Mouse (Mus musculus) adrenal gland, postnatal 36 days (tissue): ENCODE results near the gene Ppp6r1. TPM values are rescaled to one million over a fixed set of nuclear protein-coding genes. Genes with fewer than 3 reads are reported as not detected.
"Not testable (repeated sequence)": the region's sequence is repeated elsewhere in the genome, so short reads cannot be mapped to it uniquely, and the experiment has no call there.

Experiments
- DNase-seq, 2 experiments: peaks; one replicate each; pipeline ENCODE4 v3.0.0; 2021; ENCODE audit warnings: mixed read lengths in 1 of 2
- total RNA-seq, 2 experiments: library from RNA; stranded (reverse); gene quantifications; 2 replicates each; pipeline ENCODE4 v1.2.3; 2021

The Ppp6r1 gene
- total RNA-seq, 2 experiments from 2014 or later, result 82.6 to 89.5 TPM

DNA sequence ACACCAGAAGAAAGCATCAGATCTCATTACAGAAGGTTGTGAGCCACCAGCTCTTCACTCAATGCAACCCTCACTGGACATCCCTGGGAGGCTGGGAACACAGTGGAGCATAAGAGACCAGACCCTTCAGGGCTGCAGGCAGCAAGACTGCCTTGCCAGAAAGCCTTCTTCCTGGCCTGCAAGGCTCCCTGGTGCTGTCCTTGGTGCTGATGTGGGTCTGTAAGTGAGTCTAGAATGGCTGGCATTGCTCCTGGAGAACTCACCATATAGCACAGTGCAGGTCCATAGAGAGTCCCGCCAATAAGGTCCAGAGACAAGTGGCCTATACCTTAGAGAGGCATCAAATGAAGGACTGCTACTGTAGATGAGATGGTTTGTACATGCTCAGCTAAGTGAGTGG lies 38.8 kb downstream of the Ppp6r1 start:
- DNase-seq, result peak; percentile 70 to 82

DNA sequence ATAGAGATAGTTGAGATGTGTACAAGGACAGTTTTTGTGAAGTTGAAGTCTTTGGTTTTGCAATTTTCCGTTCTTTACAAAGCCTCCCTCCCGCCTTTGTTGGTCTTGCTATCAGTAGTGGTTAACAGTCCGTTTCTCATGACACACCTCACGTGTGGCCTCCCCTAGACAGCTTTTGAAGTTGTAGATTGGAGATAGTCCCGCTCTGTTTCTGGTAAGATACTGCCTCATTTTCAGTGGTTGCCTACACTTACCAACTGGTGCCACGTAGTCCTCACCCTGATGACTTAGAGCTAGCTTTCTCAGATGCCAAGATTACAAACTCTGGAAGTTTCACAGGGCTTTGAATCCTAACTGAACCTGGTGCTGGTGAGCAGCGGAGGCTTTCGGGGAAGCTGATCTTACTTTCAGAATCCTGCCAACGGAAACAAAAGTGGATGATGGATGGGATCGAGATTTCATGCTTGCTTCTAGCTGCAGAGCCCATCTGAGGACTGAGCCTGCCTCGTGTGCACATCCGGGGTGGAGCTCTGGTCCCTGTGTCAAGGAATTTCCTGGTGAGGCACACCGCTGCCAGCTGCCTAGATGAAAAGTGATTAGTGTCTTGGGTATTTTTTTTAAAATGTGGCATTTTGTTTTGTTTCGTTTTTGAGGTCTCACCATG lies 44.9 kb downstream of the Ppp6r1 start:
- DNase-seq, result no peak

DNA sequence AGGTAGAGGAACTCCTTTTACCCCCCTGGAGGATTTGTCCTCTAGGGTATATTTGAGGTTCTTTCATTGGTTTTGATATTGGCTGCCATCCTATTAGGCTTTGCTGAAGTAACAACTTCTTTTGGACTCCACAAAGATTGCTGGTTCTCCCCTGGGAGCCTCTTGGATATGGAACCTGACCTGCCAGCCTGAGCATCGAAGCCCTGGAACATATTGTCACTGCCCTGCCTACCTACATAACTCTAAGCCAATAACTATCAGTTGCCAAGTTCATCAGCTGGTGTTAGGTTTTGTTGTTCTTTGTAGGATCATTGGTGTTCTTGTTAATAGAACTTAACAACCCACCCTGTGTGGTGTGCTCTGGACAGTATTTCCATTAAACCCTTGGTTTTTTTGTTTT lies 45.9 kb downstream of the Ppp6r1 start:
- no peak for DNase-seq

DNA sequence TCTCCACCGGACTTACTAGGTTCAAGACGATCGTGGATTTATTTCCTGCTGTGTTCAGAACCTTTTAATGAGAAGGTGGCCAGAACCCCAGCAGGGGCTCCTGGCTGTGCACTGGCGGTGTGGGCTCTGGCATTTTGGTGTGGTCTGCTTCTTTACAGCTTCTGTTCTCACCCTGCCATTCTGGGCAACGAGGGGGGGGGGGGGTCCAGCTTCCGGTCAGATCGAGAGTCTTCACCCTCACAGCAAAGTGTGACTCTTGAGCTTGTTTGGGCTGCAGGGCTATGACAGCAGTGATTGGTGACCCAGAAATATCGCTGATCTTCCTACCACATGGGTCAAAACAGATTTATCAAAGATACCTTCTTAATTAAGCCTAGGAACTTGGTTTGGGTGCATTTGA lies 46.4 kb downstream of the Ppp6r1 start:
- no peak for DNase-seq

DNA sequence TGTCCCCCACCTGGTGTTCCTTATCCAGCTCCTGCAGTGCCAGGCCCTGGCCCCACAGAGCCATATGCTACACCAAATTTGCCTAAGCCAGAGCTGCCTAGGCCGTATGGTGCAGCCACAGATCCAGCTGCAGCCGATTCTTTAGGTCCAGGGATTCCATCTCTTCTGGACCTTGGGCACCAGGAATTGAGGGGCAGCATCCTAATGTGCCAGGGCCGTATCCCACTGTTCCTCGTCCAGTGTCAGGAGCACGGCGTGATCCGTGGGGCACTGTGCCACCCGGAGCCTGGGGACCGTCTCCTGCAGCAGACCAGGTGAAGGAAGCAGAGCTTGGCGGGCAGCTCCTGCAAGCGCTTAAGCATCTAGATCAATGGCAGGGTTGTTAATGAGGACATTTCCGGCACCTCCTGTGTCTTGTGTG lies 46.9 kb downstream of the Ppp6r1 start:
- no peak for DNase-seq

DNA sequence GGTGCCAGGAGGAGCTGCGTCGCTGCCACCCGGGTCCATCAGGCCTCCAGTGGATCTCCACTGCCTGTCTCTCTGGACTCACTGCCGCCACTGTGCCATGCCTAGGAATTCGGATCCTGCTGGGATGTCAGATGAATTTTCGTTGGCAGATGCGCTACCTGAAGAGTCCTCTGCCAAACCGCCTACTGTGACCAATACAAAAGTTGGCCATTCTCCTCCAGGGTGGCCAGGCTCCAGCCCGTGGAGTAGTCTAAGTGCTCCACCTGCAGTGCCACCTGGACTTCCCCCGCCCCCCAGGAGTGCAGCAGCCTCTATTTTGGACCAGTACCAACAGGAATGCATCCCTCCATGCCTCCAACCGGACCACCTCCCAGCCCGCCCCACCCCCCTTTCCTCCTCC lies 47.3 kb downstream of the Ppp6r1 start:
- no peak for DNase-seq

DNA sequence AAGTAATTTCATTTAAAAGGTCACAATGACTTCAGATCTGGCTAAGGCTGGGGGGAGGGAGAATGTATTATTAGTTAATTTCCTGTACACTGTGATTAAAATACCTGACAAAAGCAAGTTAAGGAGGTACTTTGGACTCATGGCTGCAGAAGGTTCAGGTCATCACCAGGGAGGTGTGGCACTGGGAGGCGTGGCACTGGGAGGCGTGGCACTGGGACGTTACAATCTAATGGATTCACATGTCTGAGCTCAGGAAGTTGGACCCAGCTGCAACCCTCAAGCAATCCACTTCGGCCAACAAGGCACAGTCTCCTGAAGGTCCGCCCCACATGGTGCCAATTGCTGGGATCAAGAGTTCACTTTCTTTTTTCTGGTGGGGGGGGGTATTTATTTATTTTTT lies 50.8 kb downstream of the Ppp6r1 start:
- DNase-seq, result no peak

DNA sequence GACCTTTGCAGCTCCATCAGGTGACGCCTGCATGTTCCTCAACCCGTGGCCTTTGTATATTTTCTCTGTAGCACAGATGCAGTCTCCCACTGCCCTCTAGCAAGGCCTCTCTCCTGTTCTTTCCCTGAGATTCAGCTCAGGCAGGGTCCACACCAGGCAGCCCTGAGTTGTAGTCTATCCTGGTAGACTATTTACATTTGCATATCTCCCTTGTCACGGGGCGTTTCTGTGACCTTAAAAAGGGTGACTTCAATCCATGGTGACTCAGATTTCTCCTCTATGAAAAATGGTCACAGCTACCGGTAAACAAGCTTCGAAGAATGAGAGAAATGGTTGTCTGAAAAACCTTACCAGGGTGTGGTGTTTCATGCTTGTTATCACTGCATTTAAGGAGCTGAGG lies 54.9 kb downstream of the Ppp6r1 start, which contains the start of gene Ptprh:
TSS of gene Ptprh (minus strand) at position 169 of the 400 bp plus-strand sequence.
- no peak for DNase-seq

DNA sequence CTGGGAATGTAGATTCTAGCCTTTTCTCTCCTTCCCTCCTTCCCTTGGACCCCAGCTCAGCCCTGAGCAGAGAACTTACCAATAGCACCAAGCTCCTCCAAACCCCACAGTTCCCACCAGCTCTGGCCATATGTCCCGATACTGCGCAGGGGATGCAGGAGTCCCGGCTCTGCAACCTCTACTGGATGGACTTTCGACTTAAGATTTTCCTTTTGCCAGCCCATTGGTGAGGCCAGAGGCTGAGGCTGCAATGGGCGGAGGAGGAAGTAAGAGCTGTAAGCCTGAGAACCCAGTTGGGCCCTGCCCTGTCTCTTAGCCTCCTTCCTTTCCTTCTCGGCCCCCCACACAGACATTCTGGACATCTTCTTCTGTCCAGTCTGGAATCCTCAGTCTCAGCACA lies 55.9 kb downstream of the Ppp6r1 start:
- no peak for DNase-seq

DNA sequence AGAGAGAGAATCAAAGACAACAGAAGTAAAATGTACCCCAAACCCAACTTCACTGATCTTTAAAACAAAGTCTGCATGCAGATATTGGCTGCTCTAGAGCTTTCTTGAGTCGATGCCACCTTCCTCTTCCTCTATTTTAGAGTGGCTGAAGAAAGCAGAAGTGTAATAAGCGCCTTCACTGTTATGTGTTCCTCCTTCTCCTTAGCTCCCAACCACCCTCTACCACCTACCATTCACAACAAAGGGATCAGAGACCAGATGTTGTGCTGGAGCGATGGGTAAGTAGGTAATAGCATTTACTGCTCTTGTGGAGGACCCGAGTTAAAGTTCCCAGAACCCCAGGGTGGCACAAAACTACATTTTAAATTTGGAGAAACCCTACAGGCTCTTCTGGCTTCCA lies 61.8 kb downstream of the Ppp6r1 start:
- not testable (repeated sequence) for DNase-seq

Other genes starting within 250 kb of the Ppp6r1 start
- 10 to 100 TPM; 18.3 to 24.1 TPM for gene Rdh13, start 213.4 kb downstream of the Ppp6r1 start, total RNA-seq
- gene Eps8l1, start 198.3 kb downstream of the Ppp6r1 start, total RNA-seq, result 1 to 10 TPM; 2.6 to 9.6 TPM
- 100 to 1,000 TPM in 1 of 2 experiments, 10 to 100 TPM in 1; 74.6 to 112 TPM for gene Ppp1r12c, start 157.3 kb downstream of the Ppp6r1 start, total RNA-seq
- 1 to 10 TPM; 1.0 to 1.8 TPM for gene Tnnt1, start 142.6 kb downstream of the Ppp6r1 start, total RNA-seq
- under 1 TPM; 0.56 to 0.76 TPM for gene Tnni3, start 134.8 kb downstream of the Ppp6r1 start, total RNA-seq
- 1 to 10 TPM in 1 of 2 experiments, under 1 TPM in 1; 0.70 to 1.2 TPM for gene Dnaaf3, start 126.6 kb downstream of the Ppp6r1 start, total RNA-seq
- gene Syt5, start 111.5 kb downstream of the Ppp6r1 start, total RNA-seq, result 1 to 10 TPM; 6.4 to 9.5 TPM
- gene Ptprh, start 55.0 kb downstream of the Ppp6r1 start, total RNA-seq, result not detected
- 1 to 10 TPM; 5.9 to 8.2 TPM for gene Tmem86b, start 27.6 kb downstream of the Ppp6r1 start, total RNA-seq
- 10 to 100 TPM; 47.8 to 50.7 TPM for gene Hspbp1, start 26.0 kb upstream of the Ppp6r1 start, total RNA-seq
- gene Brsk1, start 31.6 kb upstream of the Ppp6r1 start, total RNA-seq, result 1 to 10 TPM; 6.6 to 8.0 TPM
- gene Tmem150b, start 66.2 kb upstream of the Ppp6r1 start, total RNA-seq, result under 1 TPM; 0.16 to 0.43 TPM
- gene Kmt5c, start 81.1 kb upstream of the Ppp6r1 start, total RNA-seq, result 10 to 100 TPM; 30.5 to 34.6 TPM
- 1 to 10 TPM; 7.5 to 7.8 TPM for gene Cox6b2, start 94.1 kb upstream of the Ppp6r1 start, total RNA-seq
- not detected for gene Fam71e2, start 112.3 kb upstream of the Ppp6r1 start, total RNA-seq
- under 1 TPM; 0.13 to 0.56 TPM for gene Il11, start 123.8 kb upstream of the Ppp6r1 start, total RNA-seq
- gene Tmem190, start 123.9 kb upstream of the Ppp6r1 start, total RNA-seq, result not detected
- 10 to 100 TPM in 1 of 2 experiments, 1 to 10 TPM in 1; 8.2 to 15.0 TPM for gene Tmem238, start 130.6 kb upstream of the Ppp6r1 start, total RNA-seq
- gene Rpl28, start 133.9 kb upstream of the Ppp6r1 start, total RNA-seq, result 1,000 to 10,000 TPM in 1 of 2 experiments, 100 to 1,000 TPM in 1; 989 to 1,001 TPM
- gene Ube2s, start 153.6 kb upstream of the Ppp6r1 start, total RNA-seq, result 100 to 1,000 TPM; 123 to 125 TPM
- gene Shisa7, start 185.7 kb upstream of the Ppp6r1 start, total RNA-seq, result under 1 TPM; 0.86 to 0.93 TPM
- 10 to 100 TPM in 1 of 2 experiments, 1 to 10 TPM in 1; 9.2 to 23.4 TPM for gene Isoc2b, start 211.2 kb upstream of the Ppp6r1 start, total RNA-seq
- 10 to 100 TPM; 23.5 to 47.3 TPM for gene Isoc2a, start 218.1 kb upstream of the Ppp6r1 start, total RNA-seq
- not detected for gene Gm36210, start 247.5 kb upstream of the Ppp6r1 start, total RNA-seq